Mouse (Mus musculus) CH12.LX (cell line): ENCODE measurements around the gene Wdfy4. TPM values are rescaled to one million over a fixed set of nuclear protein-coding genes. Genes with fewer than 3 reads are reported as not detected.

Experiments
- DNase-seq: peaks from one replicate; pipeline ENCODE4 v3.0.0-alpha.2; 2013; ENCODE audit errors: extremely low read depth
- H3K27ac ChIP-seq: 2 replicates; pipeline ENCODE4 v1.5.1; 2012; ENCODE audit warnings: low read depth, mild to moderate bottlenecking, control low read depth, moderate library complexity; ENCODE audit not compliant: insufficient read depth
- H3K27me3 ChIP-seq: replicated peaks from 2 replicates; pipeline ENCODE3; 2012; ENCODE audit warnings: inconsistent platforms
- H3K36me3 ChIP-seq, 2 experiments: replicated peaks in 1 of 2; 2 replicates each; pipeline versions ENCODE3 to v1.6.1; 2012; ENCODE audit warnings: inconsistent platforms in 1 of 2, low read length in 1 of 2, mild to moderate bottlenecking in 1 of 2, mixed read lengths in 1 of 2, moderate library complexity in 1 of 2; ENCODE audit not compliant: control insufficient read depth in 1 of 2, insufficient read depth in 1 of 2
- H3K4me1 ChIP-seq, 2 experiments: 2 replicates each; pipeline ENCODE4 v1.6.1; 2012; ENCODE audit warnings: inconsistent platforms in 1 of 2, moderate library complexity in 1 of 2; ENCODE audit not compliant: insufficient read depth in 2 of 2, control insufficient read depth in 1 of 2
- H3K4me2 ChIP-seq: 2 replicates; pipeline ENCODE4 v1.6.1; 2012; ENCODE audit warnings: low read depth, mild to moderate bottlenecking, control low read depth; ENCODE audit not compliant: poor library complexity, insufficient read depth, severe bottlenecking
- H3K4me3 ChIP-seq, 3 experiments: fragments of 150-350 bp in 1 of 3; sonication (generic) in 1 of 3; replicated peaks in 1 of 3; 2 replicates each; pipeline versions ENCODE3 to v1.5.1; 2011 to 2012; ENCODE audit warnings: low read depth in 2 of 3, low read length in 2 of 3, mild to moderate bottlenecking in 2 of 3, moderate library complexity in 2 of 3, control low read depth in 1 of 3, improper control_type of control experiment in 1 of 3, inconsistent platforms in 1 of 3, mixed read lengths in 1 of 3; ENCODE audit not compliant: poor library complexity in 1 of 3
- H3K79me2 ChIP-seq: replicated peaks from 2 replicates; pipeline ENCODE4 v1.6.1; 2012; ENCODE audit warnings: mild to moderate bottlenecking, moderate library complexity; ENCODE audit not compliant: control insufficient read depth, poor library complexity, insufficient read depth, severe bottlenecking; ENCODE audit errors: extremely low read depth
- H3K9ac ChIP-seq: 2 replicates; pipeline ENCODE4 v1.6.1; 2012; ENCODE audit warnings: low read depth, mild to moderate bottlenecking, control low read depth, moderate library complexity; ENCODE audit not compliant: insufficient read depth
- H3K9me3 ChIP-seq: replicated peaks from 2 replicates; pipeline ENCODE3; 2012; ENCODE audit warnings: low read length, inconsistent platforms, mixed read lengths
- CTCF ChIP-seq, 2 experiments: IDR thresholded peaks in 1 of 2; conservative IDR thresholded peaks in 1 of 2; 2 replicates each; pipeline ENCODE4 v1.5.1; 2011 to 2012; ENCODE audit warnings: low read depth in 2 of 2, low read length in 2 of 2, improper control_type of control experiment in 1 of 2, inconsistent platforms in 1 of 2, mild to moderate bottlenecking in 1 of 2, moderate library complexity in 1 of 2
- ELF1 ChIP-seq: IDR thresholded peaks from 2 replicates; pipeline ENCODE4 v1.6.1; 2014; ENCODE audit warnings: low read depth, mild to moderate bottlenecking, inconsistent platforms, low read length, improper control_type of control experiment
- EP300 ChIP-seq: IDR thresholded peaks from 2 replicates; pipeline ENCODE4 v1.6.1; 2011; ENCODE audit warnings: low read length, improper control_type of control experiment
- GABPA ChIP-seq: IDR thresholded peaks from 2 replicates; pipeline ENCODE4 v1.6.1; 2012; ENCODE audit warnings: low read depth, low read length, improper control_type of control experiment, inconsistent platforms; ENCODE audit not compliant: insufficient replicate concordance
- HCFC1 ChIP-seq: IDR thresholded peaks from 2 replicates; pipeline ENCODE4 v1.6.1; 2012; ENCODE audit warnings: low read depth, mild to moderate bottlenecking, inconsistent platforms, low read length, improper control_type of control experiment
- MAX ChIP-seq: IDR thresholded peaks from 2 replicates; pipeline ENCODE4 v1.6.1; 2011; ENCODE audit warnings: low read length, improper control_type of control experiment
- MEF2A ChIP-seq: IDR thresholded peaks from 2 replicates; pipeline ENCODE4 v1.6.1; 2014; ENCODE audit warnings: low read depth, mild to moderate bottlenecking, inconsistent platforms, low read length, improper control_type of control experiment, borderline replicate concordance
- MXI1 ChIP-seq: IDR thresholded peaks from 2 replicates; pipeline ENCODE4 v1.6.1; 2011; ENCODE audit warnings: mild to moderate bottlenecking, low read depth, low read length, improper control_type of control experiment
- NELFE ChIP-seq: IDR thresholded peaks from 2 replicates; pipeline ENCODE4 v1.6.1; 2011; ENCODE audit warnings: low read depth, low read length, improper control_type of control experiment
- PAX5 ChIP-seq: IDR thresholded peaks from 2 replicates; pipeline ENCODE4 v1.6.1; 2012; ENCODE audit warnings: low read length, inconsistent platforms, mixed read lengths
- POLR2AphosphoS2 ChIP-seq: IDR thresholded peaks from 2 replicates; pipeline ENCODE4 v1.6.1; 2011; ENCODE audit warnings: low read depth, low read length, improper control_type of control experiment
- RAD21 ChIP-seq: IDR thresholded peaks from 2 replicates; pipeline ENCODE4 v1.6.1; 2011; ENCODE audit warnings: low read depth, mild to moderate bottlenecking, low read length, improper control_type of control experiment, moderate library complexity
- RCOR1 ChIP-seq: conservative IDR thresholded peaks from 2 replicates; pipeline ENCODE4 v1.6.1; 2012; ENCODE audit warnings: low read depth, mild to moderate bottlenecking, inconsistent platforms, low read length, improper control_type of control experiment
- TBP ChIP-seq: conservative IDR thresholded peaks from 2 replicates; pipeline ENCODE4 v1.6.1; 2011; ENCODE audit warnings: low read depth, low read length, improper control_type of control experiment
- TCF12 ChIP-seq: IDR thresholded peaks from 2 replicates; pipeline ENCODE4 v1.6.1; 2014; ENCODE audit warnings: low read depth, mild to moderate bottlenecking, inconsistent platforms, low read length, improper control_type of control experiment
- USF2 ChIP-seq: conservative IDR thresholded peaks from 2 replicates; pipeline ENCODE4 v1.6.1; 2011; ENCODE audit warnings: low read depth, low read length, improper control_type of control experiment
- ZKSCAN1 ChIP-seq: IDR thresholded peaks from 2 replicates; pipeline ENCODE4 v1.6.1; 2012; ENCODE audit warnings: low read depth, inconsistent platforms, low read length, improper control_type of control experiment, borderline replicate concordance
- ZMIZ1 ChIP-seq: IDR thresholded peaks from 2 replicates; pipeline ENCODE4 v1.6.1; 2012; ENCODE audit warnings: low read depth, mild to moderate bottlenecking, inconsistent platforms, low read length, improper control_type of control experiment
- dilution Hi-C: fragments of 300-500 bp; cut with MboI; formaldehyde crosslinking; loops from 2 replicates; pipeline ENCODE4 v1.14.3; 2020; ENCODE audit warnings: low sequenced_read_pairs; ENCODE audit not compliant: extremely low pct_unique_long_range_greater_than_20kb, extremely low pct_ligation_motif_present
- in situ Hi-C: fragments of 300-500 bp; cut with MboI; formaldehyde crosslinking; loops from 3 replicates; pipeline ENCODE4 v1.14.3; 2019; ENCODE audit warnings: low sequenced_read_pairs, low pct_ligation_motif_present, low pct_unique_long_range_greater_than_20kb, mixed read lengths
- polyA plus RNA-seq: library from polyadenylated mRNA; unstranded; fragments of >175 nt; gene quantifications from 2 replicates; pipeline ENCODE4 v1.2.1, GENCODE M21; 2012; ENCODE audit warnings: low read depth; ENCODE audit not compliant: insufficient read length
- total RNA-seq, 2 experiments: library from RNA; depleted of rRNA; stranded (reverse); fragments of 300-350 nt in 1 of 2; fragments of >200 nt in 1 of 2; gene quantifications; 2 replicates each; pipeline ENCODE4 v1.2.3; 2012 to 2014

The Wdfy4 gene
- total and polyA plus RNA-seq, 3 experiments = 56.0 to 140 (median 115) TPM

GRCm38 (mm10) chr14:32911187-32911586 is 274.1 kb downstream of the Wdfy4 start:
- in situ Hi-C loops = no loop called here
- Histone ChIP-seq H3K4me2 (no peak overlapping the region), H3K79me2 (no peaks in the 10 kb centered on the region), H3K27ac (no peak overlapping the region), H3K9ac (no peak overlapping the region), H3K4me3 (no peak overlapping the region), H3K27me3 (no peaks in the 10 kb centered on the region), H3K4me1 (peaks cover 0 to 4% of the 10 kb centered on the region in 2 experiments; a peak in 1 of 4 replicates)
- TF ChIP-seq ZMIZ1 (no peak), GABPA (no peak), ZKSCAN1 (no peak), MXI1 (no peak), RAD21 (no peak), TCF12 (no peak), MAX (no peak), RCOR1 (no peak), CTCF (conservative IDR thresholded peaks at IDR 0.05 in 1 of 2, IDR thresholded peaks at IDR 0.05 in 1 of 2; ENCODE audit: low read depth in 2 of 2, low read length in 2 of 2) (no peak), PAX5 (no peak), TBP (no peak), HCFC1 (no peak), USF2 (no peak), NELFE (no peak), EP300 (no peak), MEF2A (no peak), POLR2AphosphoS2 (no peak), ELF1 (no peak)
- TF ChIP-seq, all 38 proteins: peak for 0
- DNase-seq = no peak
- Histone ChIP-seq H3K9me3 (no peaks in the 10 kb centered on the region), H3K36me3 (no peaks in the 10 kb centered on the region)
- dilution Hi-C loops = no loop called here

Other genes with a start within 250 kb of the Wdfy4 start
- gene Lrrc18, start 194.1 kb downstream of the Wdfy4 start, total RNA-seq (2012; rRNA removed) = 0.08 TPM in 2 replicates
- not detected in 2 replicates for gene Lrrc18, start 194.1 kb downstream of the Wdfy4 start, total RNA-seq (2014; rRNA removed)
- gene Lrrc18, start 194.1 kb downstream of the Wdfy4 start, polyA plus RNA-seq = 0.76 TPM in 1 of 2 replicates, not detected in the other
- gene Arhgap22, start 28.5 kb upstream of the Wdfy4 start, total RNA-seq (2012; rRNA removed) = 0.17 and 0.42 TPM in 2 replicates
- gene Arhgap22, start 28.5 kb upstream of the Wdfy4 start, total RNA-seq (2014; rRNA removed) = 0.12 and 0.39 TPM in 2 replicates
- 0.29 TPM in 1 of 2 replicates, not detected in the other for gene Arhgap22, start 28.5 kb upstream of the Wdfy4 start, polyA plus RNA-seq